Comparison of ENCODE assay signal across 8 mouse cellular contexts in the genomic region with DNA sequence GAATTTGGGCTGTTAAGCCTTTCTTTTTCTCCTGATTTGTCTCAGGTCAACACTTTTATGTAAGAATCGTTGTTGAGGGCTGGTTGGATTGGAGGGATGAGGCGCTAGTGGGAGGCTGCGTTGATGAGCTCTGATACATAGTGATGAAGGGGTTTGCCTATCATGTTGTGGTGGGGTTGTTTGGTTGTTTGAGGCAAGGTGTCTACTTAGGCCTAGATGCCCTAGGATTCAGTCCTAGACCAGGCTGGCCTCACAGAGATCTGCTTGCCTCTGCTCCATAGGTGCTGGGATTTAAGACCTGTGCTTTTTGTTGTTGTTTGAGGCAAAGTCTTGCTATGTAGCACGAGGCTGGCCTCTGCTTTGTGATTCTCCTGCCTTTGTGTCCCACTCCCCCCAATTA. TPM values are rescaled to one million over a fixed set of nuclear protein-coding genes. Genes with fewer than 3 reads are reported as not detected.
DNase-seq lines count a peak whose midpoint lies in the region; ATAC-seq and TF ChIP-seq lines count a peak whose summit lies in the region.

No protein-coding gene starts in this region.

- no peaks in the 10 kb centered on the region for H3K9me3 ChIP-seq in kidney, embryonic 15.5 days (replicated peaks)
- H3K9me3 ChIP-seq in MEL (replicated peaks; ENCODE audit: insufficient read depth, low read length) = no peaks in the 10 kb centered on the region
- H3K9me3 ChIP-seq in hindbrain, embryonic 15.5 days = no peaks in the 10 kb centered on the region
- no peaks in the 10 kb centered on the region for H3K9me3 ChIP-seq in midbrain, embryonic 16.5 days (replicated peaks; ENCODE audit: control insufficient read depth, low read length, poor library complexity, severe bottlenecking)

- no peak for TF ChIP-seq CTCF in MEL (IDR thresholded peaks at IDR 0.05 in 2 of 3, conservative IDR thresholded peaks at IDR 0.05 in 1 of 3; ENCODE audit: control insufficient read depth in 1 of 3, insufficient read depth in 1 of 3, low read depth in 2 of 3, low read length in 3 of 3, poor library complexity in 1 of 3, severe bottlenecking in 1 of 3)

- no peak overlapping the region for H3K4me3 ChIP-seq in kidney, embryonic 15.5 days (replicated peaks)
- H3K4me3 ChIP-seq in MEL (ENCODE audit: control insufficient read depth in 1 of 2, insufficient read depth in 1 of 2, low read depth in 2 of 2, low read length in 2 of 2) = peak overlapping the region in 1 of 2 experiments; percentile 98; a peak in 2 of 4 replicates
- peak overlapping the region; percentile 76 for H3K4me3 ChIP-seq in hindbrain, embryonic 15.5 days
- H3K4me3 ChIP-seq in midbrain, embryonic 16.5 days (ENCODE audit: low read depth, low read length) = no peak overlapping the region

- 80% methylated on average over 4 of the region's 4 CpGs for WGBS in kidney, embryonic 15.5 days
- WGBS in hindbrain, embryonic 15.5 days = 74% methylated on average over 4 of the region's 4 CpGs
- 79% methylated on average over 4 of the region's 4 CpGs for WGBS in midbrain, embryonic 16.5 days

- no peaks in the 10 kb centered on the region for H3K27me3 ChIP-seq in kidney, embryonic 15.5 days
- no peaks in the 10 kb centered on the region for H3K27me3 ChIP-seq in MEL (ENCODE audit: control insufficient read depth in 1 of 2, insufficient read depth in 2 of 2, low read length in 2 of 2)
- H3K27me3 ChIP-seq in hindbrain, embryonic 15.5 days = no peaks in the 10 kb centered on the region
- H3K27me3 ChIP-seq in midbrain, embryonic 16.5 days (ENCODE audit: control insufficient read depth, insufficient read depth, low read depth, low read length) = no peaks in the 10 kb centered on the region

- no peak for TF ChIP-seq EP300 in MEL (IDR thresholded peaks at IDR 0.05; ENCODE audit: low read depth in 1 of 2, low read length in 2 of 2)

- peaks cover 20% of the 10 kb centered on the region for H3K79me2 ChIP-seq in MEL (ENCODE audit: control insufficient read depth, insufficient read depth, low read length, poor library complexity)

- peak overlapping the region; percentile 76; the same call in 1 of the 2 replicates for H3K9ac ChIP-seq in kidney, embryonic 15.5 days
- peak overlapping the region; percentile 94 for H3K9ac ChIP-seq in MEL (ENCODE audit: control insufficient read depth, low read depth, low read length, poor library complexity, severe bottlenecking)
- H3K9ac ChIP-seq in hindbrain, embryonic 15.5 days = no peak overlapping the region
- no peak overlapping the region for H3K9ac ChIP-seq in midbrain, embryonic 16.5 days (ENCODE audit: low read depth, low read length)

- no peak for TF ChIP-seq RAD21 in MEL (IDR thresholded peaks at IDR 0.05; ENCODE audit: low read depth, low read length)

- DNase-seq in kidney, adult 11 months = no peak
- peak; percentile 38 for DNase-seq in MEL (ENCODE audit: low read depth, low spot score)
- no peak for DNase-seq in embryo, embryonic 9.5 days (ENCODE audit: extremely low spot score)
- no peak for DNase-seq in adrenal gland, adult 2 months
- DNase-seq in layer of hippocampus, adult 9-11 months = no peak

- H3K36me3 ChIP-seq in kidney, embryonic 15.5 days = peaks cover 5% of the 10 kb centered on the region; the same call in 1 of the 2 replicates
- peaks cover 0 to 21% of the 10 kb centered on the region in 2 experiments; a peak in 3 of 4 replicates for H3K36me3 ChIP-seq in MEL (ENCODE audit: control insufficient read depth in 1 of 2, insufficient read depth in 2 of 2, low read length in 2 of 2)
- no peaks in the 10 kb centered on the region for H3K36me3 ChIP-seq in hindbrain, embryonic 15.5 days
- H3K36me3 ChIP-seq in midbrain, embryonic 16.5 days (ENCODE audit: control insufficient read depth, insufficient read depth, low read length) = no peaks in the 10 kb centered on the region

- TF ChIP-seq POLR2A in MEL (IDR thresholded peaks at IDR 0.05; ENCODE audit: control insufficient read depth in 1 of 2, insufficient read depth in 1 of 2, low read depth in 1 of 2, low read length in 2 of 2, poor library complexity in 1 of 2) = no peak

- H3K4me1 ChIP-seq in kidney, embryonic 15.5 days = peaks cover 26% of the 10 kb centered on the region
- H3K4me1 ChIP-seq in MEL (ENCODE audit: control insufficient read depth in 1 of 2, insufficient read depth in 2 of 2, low read length in 2 of 2) = peaks cover 8 to 28% of the 10 kb centered on the region in 2 experiments
- H3K4me1 ChIP-seq in hindbrain, embryonic 15.5 days (replicated peaks) = peaks cover 25% of the 10 kb centered on the region
- H3K4me1 ChIP-seq in midbrain, embryonic 16.5 days (ENCODE audit: control insufficient read depth, insufficient read depth, low read length) = peaks cover 14% of the 10 kb centered on the region

- peak overlapping the region; percentile 92; the same call in 1 of the 2 replicates for H3K27ac ChIP-seq in kidney, embryonic 15.5 days
- no peak overlapping the region; the same call in 1 of the 2 replicates for H3K27ac ChIP-seq in MEL (ENCODE audit: control insufficient read depth, low read depth, low read length)
- H3K27ac ChIP-seq in hindbrain, embryonic 15.5 days (replicated peaks) = no peak overlapping the region
- no peak overlapping the region for H3K27ac ChIP-seq in midbrain, embryonic 16.5 days (ENCODE audit: low read length)

- peak overlapping the region; percentile 82 for H3K4me2 ChIP-seq in kidney, embryonic 15.5 days
- peak overlapping the region; percentile 93 for H3K4me2 ChIP-seq in hindbrain, embryonic 15.5 days
- H3K4me2 ChIP-seq in midbrain, embryonic 16.5 days (ENCODE audit: low read length) = peak overlapping the region; percentile 91

- no peak for ATAC-seq in kidney, embryonic 15.5 days (replicated peaks; ENCODE audit: low FRiP score)
- ATAC-seq in hindbrain, embryonic 15.5 days (ENCODE audit: low FRiP score, low read depth) = no peak
- no peak for ATAC-seq in midbrain, embryonic 16.5 days

TF ChIP-seq in MEL, 35 proteins besides CTCF, POLR2A, EP300 and RAD21:
- TF ChIP-seq NELFE (IDR thresholded peaks at IDR 0.05; ENCODE audit: low read depth, low read length) = no peak
- no peak for TF ChIP-seq MAFK (IDR thresholded peaks at IDR 0.05; ENCODE audit: borderline replicate concordance, low read depth, low read length)
- no peak for TF ChIP-seq TBP (IDR thresholded peaks at IDR 0.05; ENCODE audit: low read depth, low read length)
- no peak for TF ChIP-seq USF1 (IDR thresholded peaks at IDR 0.05; ENCODE audit: low read depth, low read length)
- no peak for TF ChIP-seq ZKSCAN1 (IDR thresholded peaks at IDR 0.05; ENCODE audit: low read depth, low read length)
- TF ChIP-seq ELF1 (IDR thresholded peaks at IDR 0.05; ENCODE audit: low read depth, low read length) = no peak
- no peak for TF ChIP-seq GABPA (IDR thresholded peaks at IDR 0.05; ENCODE audit: low read depth, low read length)
- no peak for TF ChIP-seq ETS1 (IDR thresholded peaks at IDR 0.05; ENCODE audit: low read depth, low read length)
- TF ChIP-seq MEF2A (IDR thresholded peaks at IDR 0.05; ENCODE audit: extremely low read depth, insufficient replicate concordance, low read depth, low read length, poor library complexity, severe bottlenecking) = no peak
- no peak for TF ChIP-seq RCOR1 (IDR thresholded peaks at IDR 0.05; ENCODE audit: low read depth, low read length)

RNA-seq across cellular contexts. Expression of a gene that starts 1.4 kb away (rescaled TPM):
- polyA plus RNA-seq in kidney, embryonic 15.5 days (2015; fragmentation: Nextera tagmentation; extraction: Ambion mirVana) = 39.9 and 45.9 TPM in 2 replicates
- total RNA-seq in MEL (2012; rRNA removed) = 25.1 and 28.8 TPM in 2 replicates
- polyA plus RNA-seq in MEL (2012; ENCODE audit: insufficient read depth in 1 of 2, insufficient read length in 2 of 2, low read depth in 1 of 2, low replicate concordance in 2 of 2, missing spikeins in 1 of 2) = 10 to 100 TPM in 1 of 2 experiments, not detected in 1; 58.2 TPM
- polyA plus RNA-seq in hindbrain, embryonic 15.5 days (2015; fragmentation: Nextera tagmentation; extraction: Ambion mirVana) = 33.2 and 37.0 TPM in 2 replicates
- 27.2 and 34.5 TPM in 2 replicates for polyA plus RNA-seq in midbrain, embryonic 16.5 days (2015; fragmentation: Nextera tagmentation; extraction: Ambion mirVana)
- 10 to 100 TPM; 71.1 to 80.0 TPM for total RNA-seq in adrenal gland, adult 2 months (2021)
- 55.9 and 59.6 TPM in 2 replicates for polyA plus RNA-seq in adrenal gland, adult 2 months (2012; rRNA removed)

Comparison
In these comparisons a context has a peak if more than half of its experiments do, and no peak if none do; other contexts are left out.
1. H3K9ac ChIP-seq: peak in kidney, embryonic 15.5 days (single experiment) and MEL (single experiment); none in hindbrain, embryonic 15.5 days (single experiment) and midbrain, embryonic 16.5 days (single experiment).
2. Peak in every context shown above with its lines, with median percentiles within 50 percentile points of each other: H3K4me2 ChIP-seq.